Mouse (Mus musculus): Measurements from ENCODE around the gene Grap. TPM values are rescaled to one million over a fixed set of nuclear protein-coding genes. Genes with fewer than 3 reads are reported as not detected.

Gene Grap
- polyA plus RNA-seq, 1 experiment: not detected

- TF ChIP-seq POLR2A (IDR thresholded peaks at IDR 0.05; ENCODE audit: insufficient read depth, low read depth, low read length): no peak
- TF ChIP-seq CTCF (IDR thresholded peaks at IDR 0.05; ENCODE audit: insufficient read depth, low read depth, low read length): no peak
- Histone ChIP-seq H3K4me1 (ENCODE audit: control insufficient read depth, insufficient read depth, low read length) (peaks cover 3% of the 10 kb centered on the region; the same call in 1 of the 2 replicates), H3K4me3 (ENCODE audit: insufficient read depth, low read depth, low read length) (no peak overlapping the region), H3K27ac (ENCODE audit: insufficient read depth, low read depth, low read length) (no peak overlapping the region)
- WGBS: 93% methylated on average over 8 of the region's 8 CpGs
These were observed 6.9 kb downstream of the Grap start for GRCm38 (mm10) chr11:61660001-61660400.

- Histone ChIP-seq H3K27ac (ENCODE audit: insufficient read depth, low read depth, low read length) (no peak overlapping the region), H3K4me3 (ENCODE audit: insufficient read depth, low read depth, low read length) (no peak overlapping the region), H3K4me1 (ENCODE audit: control insufficient read depth, insufficient read depth, low read length) (peaks cover 6% of the 10 kb centered on the region; the same call in 1 of the 2 replicates)
- 83% methylated on average over 7 of the region's 7 CpGs for WGBS
- no peak for TF ChIP-seq POLR2A (IDR thresholded peaks at IDR 0.05; ENCODE audit: insufficient read depth, low read depth, low read length)
- TF ChIP-seq CTCF (IDR thresholded peaks at IDR 0.05; ENCODE audit: insufficient read depth, low read depth, low read length): no peak
These were observed 7.8 kb downstream of the Grap start for GRCm38 (mm10) chr11:61660806-61661392.

- Histone ChIP-seq H3K27ac (ENCODE audit: insufficient read depth, low read depth, low read length) (no peak overlapping the region), H3K4me3 (ENCODE audit: insufficient read depth, low read depth, low read length) (no peak overlapping the region), H3K4me1 (ENCODE audit: control insufficient read depth, insufficient read depth, low read length) (peaks cover 7% of the 10 kb centered on the region; the same call in 1 of the 2 replicates)
- 95% methylated on average over 5 of the region's 5 CpGs for WGBS
- TF ChIP-seq CTCF (IDR thresholded peaks at IDR 0.05; ENCODE audit: insufficient read depth, low read depth, low read length) (no peak), POLR2A (IDR thresholded peaks at IDR 0.05; ENCODE audit: insufficient read depth, low read depth, low read length) (no peak)
These were observed 9.1 kb downstream of the Grap start for GRCm38 (mm10) chr11:61662189-61662588.

GRCm38 (mm10) chr11:61665401-61665800 lies 12.3 kb downstream of the Grap start:
- Histone ChIP-seq H3K4me3 (ENCODE audit: insufficient read depth, low read depth, low read length) (no peak overlapping the region), H3K27ac (ENCODE audit: insufficient read depth, low read depth, low read length) (no peak overlapping the region), H3K4me1 (ENCODE audit: control insufficient read depth, insufficient read depth, low read length) (peaks cover 7% of the 10 kb centered on the region; the same call in 1 of the 2 replicates)
- WGBS: 92% methylated on average over 4 of the region's 4 CpGs
- no peak for TF ChIP-seq CTCF (IDR thresholded peaks at IDR 0.05; ENCODE audit: insufficient read depth, low read depth, low read length)
- TF ChIP-seq POLR2A (IDR thresholded peaks at IDR 0.05; ENCODE audit: insufficient read depth, low read depth, low read length): no peak

DNA sequence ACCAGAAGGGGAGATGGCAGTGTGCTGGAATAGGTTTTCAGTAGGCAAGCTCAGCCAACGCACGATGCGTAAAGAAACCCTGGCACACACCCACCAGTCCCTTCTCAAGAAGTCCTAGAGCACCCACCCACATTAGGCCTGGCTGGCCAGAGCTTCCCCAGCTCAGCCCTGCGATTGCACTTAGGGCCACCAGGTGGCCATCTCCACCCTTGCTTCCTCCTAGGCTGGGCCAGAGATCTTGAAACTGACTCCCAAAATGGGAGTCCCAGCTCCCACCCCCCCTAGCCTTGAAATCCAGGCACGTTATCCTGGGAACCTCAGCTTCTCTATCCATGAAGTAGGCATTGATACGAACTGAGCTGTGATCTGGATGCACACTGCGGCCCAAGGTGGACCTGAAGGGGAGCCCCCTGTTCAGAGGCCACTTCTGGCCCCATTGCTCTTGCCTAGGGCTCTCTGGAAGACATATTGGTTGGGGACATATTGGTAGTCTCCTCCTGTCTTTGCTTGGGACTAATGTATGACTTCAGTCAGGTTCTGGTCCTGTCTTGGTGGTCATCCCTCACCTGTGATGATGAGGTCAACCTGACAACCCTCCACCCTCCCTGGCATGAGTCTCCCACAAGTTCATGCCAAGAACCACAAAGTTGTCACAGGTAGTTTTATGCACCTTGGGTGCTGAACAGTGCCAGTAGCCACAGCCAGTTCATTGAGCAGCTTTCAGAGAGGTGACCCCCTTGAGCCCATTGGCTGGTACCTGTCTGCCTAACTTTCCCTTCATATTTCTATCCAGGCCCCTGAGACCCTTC lies 13.1 kb downstream of the Grap start:
- H3K27ac ChIP-seq (ENCODE audit: insufficient read depth, low read depth, low read length): no peak overlapping the region
- peaks cover 7% of the 10 kb centered on the region; the same call in 1 of the 2 replicates for H3K4me1 ChIP-seq (ENCODE audit: control insufficient read depth, insufficient read depth, low read length)
- no peak overlapping the region for H3K4me3 ChIP-seq (ENCODE audit: insufficient read depth, low read depth, low read length)
- WGBS: 50% methylated on average over 7 of the region's 7 CpGs
- no peak for TF ChIP-seq POLR2A (IDR thresholded peaks at IDR 0.05; ENCODE audit: insufficient read depth, low read depth, low read length)
- peak; percentile 72 for TF ChIP-seq CTCF (IDR thresholded peaks at IDR 0.05; ENCODE audit: insufficient read depth, low read depth, low read length)

DNA sequence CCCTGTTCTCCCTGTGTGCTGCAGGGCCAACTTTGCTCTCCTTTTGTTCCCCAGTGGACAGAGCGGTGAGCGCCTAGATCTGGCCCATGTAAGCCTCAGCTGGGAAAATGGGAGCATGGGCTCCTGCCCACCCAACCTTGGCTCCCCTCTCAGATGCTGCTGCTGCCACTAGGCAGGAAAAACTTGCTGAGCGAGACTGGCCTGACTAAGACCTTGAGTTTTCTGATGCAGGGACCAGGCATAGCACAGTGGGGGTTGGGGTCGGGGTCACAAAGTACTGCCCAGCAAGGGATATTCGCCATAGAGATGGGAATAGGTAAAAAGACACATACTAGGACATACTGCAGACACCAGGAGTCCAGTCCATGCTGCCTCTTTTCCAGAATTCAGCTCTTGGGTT lies 14.2 kb downstream of the Grap start:
- peaks cover 7% of the 10 kb centered on the region; the same call in 1 of the 2 replicates for H3K4me1 ChIP-seq (ENCODE audit: control insufficient read depth, insufficient read depth, low read length)
- 94% methylated on average over 5 of the region's 5 CpGs for WGBS
- no peak overlapping the region for H3K27ac ChIP-seq (ENCODE audit: insufficient read depth, low read depth, low read length)
- H3K4me3 ChIP-seq (ENCODE audit: insufficient read depth, low read depth, low read length): no peak overlapping the region
- TF ChIP-seq CTCF (IDR thresholded peaks at IDR 0.05; ENCODE audit: insufficient read depth, low read depth, low read length) (no peak), POLR2A (IDR thresholded peaks at IDR 0.05; ENCODE audit: insufficient read depth, low read depth, low read length) (no peak)

GRCm38 (mm10) chr11:61667782-61668181 lies 14.7 kb downstream of the Grap start:
- H3K4me1 ChIP-seq (ENCODE audit: control insufficient read depth, insufficient read depth, low read length): peaks cover 7% of the 10 kb centered on the region; the same call in 1 of the 2 replicates
- TF ChIP-seq POLR2A (IDR thresholded peaks at IDR 0.05; ENCODE audit: insufficient read depth, low read depth, low read length) (no peak), CTCF (IDR thresholded peaks at IDR 0.05; ENCODE audit: insufficient read depth, low read depth, low read length) (no peak)
- no peak overlapping the region for H3K27ac ChIP-seq (ENCODE audit: insufficient read depth, low read depth, low read length)
- 91% methylated on average over 5 of the region's 5 CpGs for WGBS
- no peak overlapping the region for H3K4me3 ChIP-seq (ENCODE audit: insufficient read depth, low read depth, low read length)

DNA sequence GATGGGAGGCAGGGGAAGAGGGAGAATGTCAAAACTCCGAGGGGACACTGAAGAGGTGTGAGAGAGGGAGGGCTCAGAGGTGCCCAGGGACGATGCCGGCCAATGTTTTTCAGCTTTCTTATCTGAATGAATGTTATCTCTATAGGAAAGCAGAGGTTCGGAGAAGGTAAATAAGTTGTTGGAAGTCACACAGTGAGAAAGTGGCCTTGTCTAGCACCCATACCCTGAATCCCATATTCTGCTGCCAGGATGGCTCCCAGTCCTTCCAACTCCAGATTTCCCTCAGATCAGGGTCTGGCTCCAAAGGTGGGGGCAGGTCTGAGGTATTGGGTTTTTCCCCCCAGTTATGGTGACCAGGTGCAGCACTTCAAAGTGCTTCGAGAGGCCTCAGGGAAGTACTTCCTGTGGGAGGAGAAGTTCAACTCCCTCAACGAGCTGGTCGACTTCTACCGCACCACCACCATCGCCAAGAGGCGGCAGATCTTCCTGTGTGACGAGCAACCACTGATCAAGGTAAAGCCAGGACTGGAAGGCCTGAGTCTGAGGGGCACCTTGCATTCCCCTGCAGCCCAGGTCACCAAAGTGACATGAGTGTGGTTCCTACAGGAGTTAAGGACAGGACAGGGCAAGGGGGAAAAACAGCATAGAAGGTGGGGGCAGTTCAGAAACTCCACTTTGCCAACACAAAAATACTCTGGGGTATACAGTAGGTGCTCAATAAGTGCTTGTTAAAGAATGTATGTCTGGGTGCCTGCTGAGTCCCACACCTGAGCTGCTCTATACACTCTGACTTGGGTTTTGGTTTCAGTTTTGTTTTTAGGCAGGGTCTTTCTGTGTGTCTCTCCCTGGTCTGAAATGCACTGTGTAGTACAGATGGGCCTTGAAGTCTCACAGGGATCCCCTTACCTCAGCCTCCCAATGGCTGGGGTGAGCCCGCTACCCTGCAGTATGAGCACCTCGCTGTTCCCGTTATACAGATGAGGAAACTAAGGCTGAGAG lies 16.7 kb downstream of the Grap start:
- Histone ChIP-seq H3K4me1 (ENCODE audit: control insufficient read depth, insufficient read depth, low read length) (peaks cover 15% of the 10 kb centered on the region), H3K27ac (ENCODE audit: insufficient read depth, low read depth, low read length) (no peak overlapping the region), H3K4me3 (ENCODE audit: insufficient read depth, low read depth, low read length) (no peak overlapping the region)
- TF ChIP-seq POLR2A (IDR thresholded peaks at IDR 0.05; ENCODE audit: insufficient read depth, low read depth, low read length) (no peak), CTCF (IDR thresholded peaks at IDR 0.05; ENCODE audit: insufficient read depth, low read depth, low read length) (no peak)
- 91% methylated on average over 14 of the region's 14 CpGs for WGBS
